Mouse (Mus musculus) megakaryocyte, embryonic 14.5 days (primary cell): ENCODE data around the gene AC161166.1. TPM values are rescaled to one million over a fixed set of nuclear protein-coding genes. Genes with fewer than 3 reads are reported as not detected.
"Not testable (repeated sequence)": the region's sequence is repeated elsewhere in the genome, so short reads cannot be mapped to it uniquely, and the experiment has no call there.

Experiments used
- H3K27me3 ChIP-seq: replicated peaks from 2 replicates; pipeline ENCODE3; 2012; ENCODE audit warnings: inconsistent platforms
- H3K36me3 ChIP-seq: replicated peaks from 2 replicates; pipeline ENCODE3; 2012; ENCODE audit warnings: low read length, inconsistent platforms, mixed read lengths
- H3K4me1 ChIP-seq: 2 replicates; pipeline ENCODE4 v1.6.1; 2012; ENCODE audit warnings: inconsistent platforms
- H3K4me3 ChIP-seq: replicated peaks from 2 replicates; pipeline ENCODE3; 2012; ENCODE audit warnings: moderate library complexity, mild to moderate bottlenecking, inconsistent platforms
- H3K9me3 ChIP-seq: 2 replicates; pipeline ENCODE4 v1.6.1; 2012; ENCODE audit warnings: inconsistent platforms
- FLI1 ChIP-seq: IDR thresholded peaks from 2 replicates; pipeline ENCODE4 v1.6.1; 2012; ENCODE audit warnings: low read length, inconsistent platforms, mixed read lengths
- GATA1 ChIP-seq: IDR thresholded peaks from 3 replicates; pipeline ENCODE4 v1.6.1; 2012; ENCODE audit warnings: mixed read lengths, low read length, inconsistent platforms, borderline replicate concordance
- polyA plus RNA-seq: library from polyadenylated mRNA; stranded (reverse); fragments of >175 nt; gene quantifications from 2 replicates; pipeline ENCODE4 v1.2.3, GENCODE M21; 2012; ENCODE audit warnings: low replicate concordance; ENCODE audit not compliant: insufficient read depth

AC161166.1 gene
- polyA plus RNA-seq, 1 experiment, result not detected

DNA sequence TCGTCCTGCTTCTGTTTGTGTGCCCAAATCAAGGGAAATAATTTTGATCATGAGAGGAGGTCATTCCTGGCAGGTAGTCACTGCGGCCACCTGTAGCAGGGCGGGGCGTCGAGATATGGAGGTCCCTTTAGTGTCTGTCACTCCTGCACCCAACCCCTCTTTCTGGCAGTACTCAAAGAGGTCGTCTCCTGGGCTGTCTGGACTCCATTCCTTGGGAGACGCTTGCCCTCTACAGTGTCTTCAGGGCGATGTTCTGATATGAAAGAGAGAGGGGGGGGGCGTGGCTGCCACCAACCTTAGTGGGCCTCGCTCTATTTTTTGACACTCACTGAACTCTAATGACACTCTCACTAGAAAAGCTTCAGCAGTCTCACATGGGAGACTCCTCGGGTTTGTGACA is 17.3 kb upstream of the AC161166.1 start:
- Histone ChIP-seq H3K4me1 (peaks cover 42% of the 10 kb centered on the region), H3K27me3 (no peaks in the 10 kb centered on the region), H3K36me3 (peaks cover 23% of the 10 kb centered on the region), H3K9me3 (no peaks in the 10 kb centered on the region), H3K4me3 (peak overlapping the region; percentile 94)
- TF ChIP-seq GATA1 (no peak), FLI1 (no peak)

DNA sequence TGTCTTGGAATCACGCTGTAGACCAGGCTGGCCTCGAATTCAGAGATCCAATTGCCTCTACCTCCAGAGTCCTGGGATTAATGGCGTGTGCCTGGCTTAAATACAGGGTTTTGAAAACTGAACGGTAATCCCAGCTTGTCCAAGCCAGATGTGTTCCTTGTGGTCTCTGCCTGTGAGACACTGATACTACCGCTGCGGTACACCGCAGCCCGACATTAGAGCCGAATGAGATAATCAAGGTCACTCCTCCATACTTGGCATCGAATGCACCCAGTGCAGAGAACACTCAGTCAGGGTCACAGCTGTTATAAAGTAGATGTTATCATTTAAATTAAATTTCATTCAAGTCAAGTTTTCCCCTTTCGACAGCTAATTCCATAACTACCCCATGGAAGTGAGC is 16.6 kb upstream of the AC161166.1 start:
- Histone ChIP-seq H3K4me1 (peaks cover 42% of the 10 kb centered on the region), H3K36me3 (peaks cover 16% of the 10 kb centered on the region), H3K9me3 (no peaks in the 10 kb centered on the region), H3K4me3 (no peak overlapping the region), H3K27me3 (peaks cover 3% of the 10 kb centered on the region)
- TF ChIP-seq FLI1 (no peak), GATA1 (no peak)

- peaks cover 29% of the 10 kb centered on the region for H3K4me1 ChIP-seq
- H3K4me3 ChIP-seq, result no peak overlapping the region
- TF ChIP-seq FLI1 (no peak), GATA1 (no peak)
- no peaks in the 10 kb centered on the region for H3K9me3 ChIP-seq
- H3K36me3 ChIP-seq, result no peaks in the 10 kb centered on the region
- H3K27me3 ChIP-seq, result peaks cover 15% of the 10 kb centered on the region
Measured at GRCm38 (mm10) chr7:24525686-24526420, 13.6 kb upstream of the AC161166.1 start.

DNA sequence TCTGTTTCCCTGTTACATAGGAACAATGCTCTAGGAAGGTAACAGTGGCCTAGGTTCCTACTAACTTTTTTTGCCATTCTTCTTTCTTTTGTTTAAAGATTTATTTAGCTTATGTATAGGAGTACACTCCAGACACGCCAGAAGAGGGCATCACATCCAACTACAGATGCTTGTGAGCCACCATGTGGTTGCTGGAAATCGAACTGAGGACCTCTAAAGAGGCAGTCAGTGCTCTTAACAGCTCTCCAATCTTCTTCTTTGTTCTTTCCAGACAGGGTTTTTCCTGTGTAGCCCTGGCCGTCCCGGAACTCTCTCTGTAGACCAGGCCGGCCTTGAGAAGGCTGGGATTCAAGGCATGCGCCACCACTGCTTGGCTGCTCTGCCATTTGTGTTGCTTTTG is 12.7 kb upstream of the AC161166.1 start:
- Histone ChIP-seq H3K27me3 (peaks cover 15% of the 10 kb centered on the region), H3K9me3 (no peaks in the 10 kb centered on the region), H3K4me3 (no peak overlapping the region), H3K4me1 (peaks cover 28% of the 10 kb centered on the region), H3K36me3 (no peaks in the 10 kb centered on the region)
- no peak for TF ChIP-seq FLI1
- no peak for TF ChIP-seq GATA1

DNA sequence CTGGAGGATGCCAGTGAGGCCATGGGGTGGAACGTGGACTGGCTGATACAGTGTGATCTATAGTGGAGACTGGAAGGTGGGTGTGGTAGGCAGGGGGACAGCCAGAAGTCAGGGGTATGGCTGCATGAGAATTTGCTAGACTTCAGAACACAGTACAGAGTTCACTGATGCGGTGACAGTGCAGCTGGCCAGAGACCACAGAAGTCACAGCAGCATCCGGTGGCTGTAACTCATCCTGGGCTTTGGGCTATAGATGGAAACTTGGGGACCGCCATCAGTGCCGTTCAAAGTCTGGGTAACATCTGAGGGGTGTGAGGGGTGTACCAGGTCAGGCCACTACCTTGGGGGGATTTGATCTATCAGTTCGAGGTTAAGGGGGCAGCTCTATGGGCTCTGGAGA is 11.5 kb upstream of the AC161166.1 start:
- Histone ChIP-seq H3K9me3 (no peaks in the 10 kb centered on the region), H3K4me3 (no peak overlapping the region), H3K36me3 (no peaks in the 10 kb centered on the region), H3K4me1 (peaks cover 15% of the 10 kb centered on the region), H3K27me3 (peaks cover 15% of the 10 kb centered on the region)
- TF ChIP-seq FLI1 (no peak), GATA1 (no peak)

- Histone ChIP-seq H3K4me1 (peaks cover 15% of the 10 kb centered on the region), H3K9me3 (no peaks in the 10 kb centered on the region), H3K27me3 (peaks cover 15% of the 10 kb centered on the region), H3K36me3 (no peaks in the 10 kb centered on the region), H3K4me3 (no peak overlapping the region)
- TF ChIP-seq FLI1 (no peak), GATA1 (no peak)
Measured at GRCm38 (mm10) chr7:24522805-24523204, 10.6 kb upstream of the AC161166.1 start.

- H3K9me3 ChIP-seq, H3K4me1 ChIP-seq, H3K4me3 ChIP-seq, H3K36me3 ChIP-seq: not testable (repeated sequence)
- H3K27me3 ChIP-seq, result peaks cover 17% of the 10 kb centered on the region
Measured at GRCm38 (mm10) chr7:24520054-24520453, 7.8 kb upstream of the AC161166.1 start.

DNA sequence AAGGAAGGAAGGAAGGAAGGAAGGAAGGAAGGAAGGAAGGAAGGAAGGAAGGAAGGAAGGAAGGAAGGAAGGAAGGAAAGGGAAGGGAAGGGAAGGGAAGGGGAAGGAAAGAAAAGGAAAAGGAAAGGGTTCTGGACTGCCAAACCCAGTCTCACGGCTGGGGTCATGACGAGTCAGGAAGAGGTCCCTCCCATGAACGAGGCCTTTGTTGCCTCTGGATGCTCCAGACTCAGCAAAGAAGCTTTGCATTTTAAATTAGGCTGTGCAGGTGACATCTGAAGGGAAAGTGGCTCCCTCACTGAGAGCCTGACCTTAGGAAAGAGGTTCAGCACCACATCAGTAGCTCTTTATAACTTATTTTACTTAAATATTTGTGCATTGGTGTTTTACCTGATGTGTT is 6.9 kb upstream of the AC161166.1 start:
- Histone ChIP-seq H3K4me3 (no peak overlapping the region), H3K27me3 (peaks cover 15% of the 10 kb centered on the region)

GRCm38 (mm10) chr7:24517654-24518053 is 5.4 kb upstream of the AC161166.1 start:
- Histone ChIP-seq H3K27me3 (peaks cover 11% of the 10 kb centered on the region), H3K36me3 (no peaks in the 10 kb centered on the region), H3K9me3 (no peaks in the 10 kb centered on the region), H3K4me1 (peaks cover 5% of the 10 kb centered on the region; the same call in 1 of the 2 replicates), H3K4me3 (no peak overlapping the region)
- TF ChIP-seq GATA1, result no peak
- TF ChIP-seq FLI1, result no peak

More for the DNA sequence above, 6.9 kb upstream of the AC161166.1 start:
- Histone ChIP-seq H3K9me3 (no peaks in the 10 kb centered on the region), H3K36me3 (no peaks in the 10 kb centered on the region), H3K4me1 (peaks cover 9% of the 10 kb centered on the region)
- TF ChIP-seq GATA1, result no peak
- TF ChIP-seq FLI1, result no peak

DNA sequence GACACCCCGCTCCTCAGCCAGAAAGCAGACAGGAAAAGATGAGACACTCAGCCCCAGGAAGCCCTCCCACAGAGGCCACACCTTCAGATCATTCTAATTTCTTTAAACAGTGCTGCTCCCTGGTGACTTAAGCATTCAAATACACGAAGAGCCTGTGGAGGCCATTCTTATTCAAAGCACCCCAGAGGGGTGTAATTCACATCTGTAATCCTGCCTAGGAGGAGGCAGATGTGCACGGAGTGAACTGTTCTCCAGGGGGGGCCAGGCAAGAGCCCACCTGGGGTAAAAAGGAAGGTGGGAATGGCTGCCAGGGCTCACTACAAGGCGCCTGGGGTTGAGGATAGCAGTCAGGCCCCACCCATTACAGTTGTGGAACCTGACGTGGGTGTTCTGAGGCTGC is 4.8 kb upstream of the AC161166.1 start:
- peaks cover 11% of the 10 kb centered on the region for H3K27me3 ChIP-seq
- no peak for TF ChIP-seq GATA1
- TF ChIP-seq FLI1, result no peak
- no peaks in the 10 kb centered on the region for H3K36me3 ChIP-seq
- no peak overlapping the region for H3K4me3 ChIP-seq
- peaks cover 5% of the 10 kb centered on the region; the same call in 1 of the 2 replicates for H3K4me1 ChIP-seq
- no peaks in the 10 kb centered on the region for H3K9me3 ChIP-seq

- H3K4me3 ChIP-seq, H3K36me3 ChIP-seq, H3K9me3 ChIP-seq, H3K4me1 ChIP-seq: not testable (repeated sequence)
- peaks cover 14% of the 10 kb centered on the region for H3K27me3 ChIP-seq
Measured at GRCm38 (mm10) chr7:24516319-24516718, 4.1 kb upstream of the AC161166.1 start.
